Mouse (Mus musculus) heart, adult 18-20 months (tissue): Measurements from ENCODE around the gene Sfta2. TPM values are rescaled to one million over a fixed set of nuclear protein-coding genes. Genes with fewer than 3 reads are reported as not detected.
A peak's percentile ranks its signal among the peaks of the same experiment; 100 is the strongest.

Experiments
- DNase-seq, 2 experiments: peaks; one replicate each; pipeline ENCODE4 v3.0.0; 2021 to 2022; ENCODE audit warnings: mixed read lengths in 1 of 2
- long read RNA-seq, 2 experiments: library from polyadenylated mRNA; stranded (forward); transcript quantifications; one replicate each; pipeline ENCODE4 v2.0.0; 2021
- total RNA-seq, 2 experiments: library from RNA; stranded (reverse); gene quantifications; 2 replicates each; pipeline ENCODE4 v1.2.3; 2021

Gene Sfta2
- not detected for total RNA-seq
- long read RNA-seq, experiment 1: 0 reads
- long read RNA-seq, experiment 2: 0 reads

GRCm38 (mm10) chr17:35601249-35601648 lies at the start of gene Sfta2:
Sfta2 (plus strand) TSS chr17:35601549.
- DNase-seq: no peak

GRCm38 (mm10) chr17:35551881-35552414 lies 49.4 kb upstream of the Sfta2 start, which contains the start of gene Cdsn:
Cdsn (plus strand) TSS chr17:35552128.
- DNase-seq: no peak

GRCm38 (mm10) chr17:35554321-35554720 lies 47.0 kb upstream of the Sfta2 start:
- no peak for DNase-seq

- no peak for DNase-seq
These were observed 46.5 kb upstream of the Sfta2 start for GRCm38 (mm10) chr17:35554761-35555397.

GRCm38 (mm10) chr17:35556186-35556765 lies 45.1 kb upstream of the Sfta2 start:
- no peak for DNase-seq

- DNase-seq: no peak
These were observed 44.5 kb upstream of the Sfta2 start for GRCm38 (mm10) chr17:35556812-35557211.

GRCm38 (mm10) chr17:35557351-35557750 lies 44.0 kb upstream of the Sfta2 start:
- DNase-seq: no peak

- no peak for DNase-seq
These were observed 43.1 kb upstream of the Sfta2 start for GRCm38 (mm10) chr17:35558216-35558615.

- DNase-seq: no peak
These were observed 34.2 kb upstream of the Sfta2 start, which contains the start of gene 2300002M23Rik for GRCm38 (mm10) chr17:35567150-35567549. 2300002M23Rik (plus strand) TSS chr17:35567450.

- no peak for DNase-seq
These were observed 33.6 kb upstream of the Sfta2 start for GRCm38 (mm10) chr17:35567767-35568166.

GRCm38 (mm10) chr17:35569091-35569944 lies 32.0 kb upstream of the Sfta2 start:
- DNase-seq: no peak

GRCm38 (mm10) chr17:35570836-35571235 lies 30.5 kb upstream of the Sfta2 start:
- DNase-seq: no peak

GRCm38 (mm10) chr17:35571477-35571876 lies 29.9 kb upstream of the Sfta2 start:
- DNase-seq: no peak

- peak; percentile 71 to 90 for DNase-seq
These were observed 23.1 kb upstream of the Sfta2 start for GRCm38 (mm10) chr17:35578211-35578610.

- no peak for DNase-seq
These were observed 18.4 kb upstream of the Sfta2 start for GRCm38 (mm10) chr17:35582900-35583299.

- DNase-seq: peak; percentile 62 to 84
These were observed 16.9 kb upstream of the Sfta2 start for GRCm38 (mm10) chr17:35584330-35584937.

GRCm38 (mm10) chr17:35587291-35587690 lies 14.1 kb upstream of the Sfta2 start:
- DNase-seq: no peak

GRCm38 (mm10) chr17:35588387-35588786 lies 13.0 kb upstream of the Sfta2 start:
- DNase-seq: no peak

- peak; percentile 54 to 85 for DNase-seq
These were observed 10.7 kb upstream of the Sfta2 start for GRCm38 (mm10) chr17:35590410-35591218.

GRCm38 (mm10) chr17:35591219-35591578 lies 10.2 kb upstream of the Sfta2 start:
- DNase-seq: no peak

- DNase-seq: no peak
These were observed 9.6 kb upstream of the Sfta2 start for GRCm38 (mm10) chr17:35591731-35592130.
